Mouse (Mus musculus) limb, embryonic 10.5 days (tissue): ENCODE data around the gene Rsph10b. TPM values are rescaled to one million over a fixed set of nuclear protein-coding genes. Genes with fewer than 3 reads are reported as not detected.

Experiments used
- DNase-seq: peaks from one replicate; pipeline ENCODE4 v3.0.0-alpha.2; 2017; ENCODE audit warnings: low spot score
- H3K27ac ChIP-seq: fragments of 300-500 bp; sonication (generic); 2 replicates; pipeline ENCODE4 v1.5.1; 2016; ENCODE audit warnings: mild to moderate bottlenecking
- H3K27me3 ChIP-seq: fragments of 300-500 bp; sonication (generic); 2 replicates; pipeline ENCODE4 v1.6.1; 2016; ENCODE audit warnings: low read depth, mild to moderate bottlenecking; ENCODE audit not compliant: poor library complexity, severe bottlenecking
- H3K36me3 ChIP-seq: fragments of 300-500 bp; sonication (generic); 2 replicates; pipeline ENCODE4 v1.6.1; 2016; ENCODE audit warnings: mild to moderate bottlenecking, moderate library complexity
- H3K4me1 ChIP-seq: fragments of 300-500 bp; sonication (generic); 2 replicates; pipeline ENCODE4 v1.6.1; 2016
- H3K4me3 ChIP-seq: fragments of 300-500 bp; sonication (generic); 2 replicates; pipeline ENCODE4 v1.5.1; 2016; ENCODE audit warnings: mild to moderate bottlenecking, moderate library complexity
- H3K9me3 ChIP-seq: fragments of 300-500 bp; sonication (generic); replicated peaks from 2 replicates; pipeline ENCODE4 v1.6.1; 2016; ENCODE audit warnings: mild to moderate bottlenecking
- WGBS: fragments of 180-500 bp; shearing (Covaris S2); methylation state at CpG from one replicate; pipeline ENCODE4 v1.1.7; 2016; 5-methylcytosine and 5-hydroxymethylcytosine counted together
- polyA plus RNA-seq: library from polyadenylated mRNA; unstranded; fragments of >200 nt; fragmentation: Nextera tagmentation; extraction: Ambion mirVana; gene quantifications from 2 replicates; pipeline ENCODE4 v1.2.1, GENCODE M21; 2016

Rsph10b gene
- polyA plus RNA-seq, 1 experiment from 2014 or later = 1.1 TPM

GRCm38 (mm10) chr5:143950016-143950415 is 17.2 kb downstream of the Rsph10b start:
- no peaks in the 10 kb centered on the region for H3K4me1 ChIP-seq
- H3K27ac ChIP-seq = no peak overlapping the region
- H3K9me3 ChIP-seq = no peaks in the 10 kb centered on the region
- no peaks in the 10 kb centered on the region for H3K27me3 ChIP-seq
- no peaks in the 10 kb centered on the region for H3K36me3 ChIP-seq
- H3K4me3 ChIP-seq = no peak overlapping the region
- no peak for DNase-seq
- WGBS = 39% methylated on average over 5 of the region's 5 CpGs

- H3K36me3 ChIP-seq = no peaks in the 10 kb centered on the region
- H3K27ac ChIP-seq = no peak overlapping the region
- no peaks in the 10 kb centered on the region; the same call in 1 of the 2 replicates for H3K9me3 ChIP-seq
- 95% methylated on average over 6 of the region's 6 CpGs for WGBS
- H3K27me3 ChIP-seq = no peaks in the 10 kb centered on the region
- no peaks in the 10 kb centered on the region for H3K4me1 ChIP-seq
- H3K4me3 ChIP-seq = no peak overlapping the region
- DNase-seq = no peak
Observed at GRCm38 (mm10) chr5:143957101-143957500, 24.3 kb downstream of the Rsph10b start.

- no peaks in the 10 kb centered on the region for H3K27me3 ChIP-seq
- H3K9me3 ChIP-seq = no peaks in the 10 kb centered on the region; the same call in 1 of the 2 replicates
- 92% methylated on average over 11 of the region's 11 CpGs for WGBS
- DNase-seq = no peak
- no peaks in the 10 kb centered on the region for H3K36me3 ChIP-seq
- H3K4me1 ChIP-seq = no peaks in the 10 kb centered on the region
- H3K4me3 ChIP-seq = no peak overlapping the region
- H3K27ac ChIP-seq = no peak overlapping the region
Observed at GRCm38 (mm10) chr5:143959551-143959950, 26.7 kb downstream of the Rsph10b start.

- no peaks in the 10 kb centered on the region for H3K4me1 ChIP-seq
- no peaks in the 10 kb centered on the region for H3K36me3 ChIP-seq
- H3K4me3 ChIP-seq = no peak overlapping the region
- no peaks in the 10 kb centered on the region for H3K27me3 ChIP-seq
- 83% methylated on average over 8 of the region's 8 CpGs for WGBS
- no peak for DNase-seq
- no peaks in the 10 kb centered on the region; the same call in 1 of the 2 replicates for H3K9me3 ChIP-seq
- H3K27ac ChIP-seq = no peak overlapping the region
Observed at GRCm38 (mm10) chr5:143961176-143961575, 28.3 kb downstream of the Rsph10b start.

GRCm38 (mm10) chr5:143965586-143966345 is 32.9 kb downstream of the Rsph10b start:
- Histone ChIP-seq H3K4me3 (no peak overlapping the region), H3K27me3 (no peaks in the 10 kb centered on the region), H3K9me3 (no peaks in the 10 kb centered on the region), H3K36me3 (no peaks in the 10 kb centered on the region), H3K4me1 (no peaks in the 10 kb centered on the region), H3K27ac (no peak overlapping the region)
- WGBS = 90% methylated on average over 12 of the region's 12 CpGs
- DNase-seq = no peak

- Histone ChIP-seq H3K27ac (no peak overlapping the region), H3K9me3 (no peaks in the 10 kb centered on the region), H3K36me3 (no peaks in the 10 kb centered on the region), H3K27me3 (no peaks in the 10 kb centered on the region), H3K4me3 (no peak overlapping the region), H3K4me1 (no peaks in the 10 kb centered on the region)
- no peak for DNase-seq
- 89% methylated on average over 12 of the region's 12 CpGs for WGBS
Observed at GRCm38 (mm10) chr5:143966671-143967070, 33.8 kb downstream of the Rsph10b start.

GRCm38 (mm10) chr5:143972628-143973027 is 39.8 kb downstream of the Rsph10b start:
- H3K4me1 ChIP-seq = no peaks in the 10 kb centered on the region
- WGBS = 74% methylated on average over 3 of the region's 3 CpGs

GRCm38 (mm10) chr5:143974931-143975630 is 42.2 kb downstream of the Rsph10b start:
- no peaks in the 10 kb centered on the region for H3K4me1 ChIP-seq
- 53% methylated on average over 4 of the region's 4 CpGs for whole genome bisulfite sequencing
- no peaks in the 10 kb centered on the region for H3K9me3 ChIP-seq
- H3K27ac ChIP-seq = no peak overlapping the region
- peak; percentile 91 for DNase-seq
- H3K4me3 ChIP-seq = no peak overlapping the region
- H3K36me3 ChIP-seq = no peaks in the 10 kb centered on the region
- no peaks in the 10 kb centered on the region for H3K27me3 ChIP-seq

More at GRCm38 (mm10) chr5:143972628-143973027, 39.8 kb downstream of the Rsph10b start:
- Histone ChIP-seq H3K9me3 (no peaks in the 10 kb centered on the region), H3K4me3 (no peak overlapping the region), H3K27me3 (no peaks in the 10 kb centered on the region), H3K36me3 (no peaks in the 10 kb centered on the region), H3K27ac (no peak overlapping the region)
- DNase-seq = no peak

GRCm38 (mm10) chr5:143975631-143975933 is 42.7 kb downstream of the Rsph10b start:
- H3K9me3 ChIP-seq = no peaks in the 10 kb centered on the region
- H3K36me3 ChIP-seq = no peaks in the 10 kb centered on the region
- DNase-seq = no peak
- WGBS = 78% methylated on average over 2 of the region's 2 CpGs
- H3K4me3 ChIP-seq = no peak overlapping the region
- H3K27ac ChIP-seq = no peak overlapping the region
- H3K27me3 ChIP-seq = no peaks in the 10 kb centered on the region
- peaks cover 4% of the 10 kb centered on the region for H3K4me1 ChIP-seq

GRCm38 (mm10) chr5:143976232-143976631 is 43.4 kb downstream of the Rsph10b start:
- Histone ChIP-seq H3K36me3 (no peaks in the 10 kb centered on the region), H3K27me3 (no peaks in the 10 kb centered on the region), H3K4me1 (peaks cover 10% of the 10 kb centered on the region), H3K9me3 (no peaks in the 10 kb centered on the region), H3K4me3 (no peak overlapping the region), H3K27ac (no peak overlapping the region)
- no peak for DNase-seq
- 89% methylated on average over 11 of the region's 11 CpGs for WGBS

- DNase-seq = no peak
- Histone ChIP-seq H3K4me3 (no peak overlapping the region), H3K36me3 (no peaks in the 10 kb centered on the region), H3K27ac (no peak overlapping the region), H3K27me3 (no peaks in the 10 kb centered on the region), H3K9me3 (no peaks in the 10 kb centered on the region), H3K4me1 (peaks cover 10% of the 10 kb centered on the region)
- WGBS = 74% methylated on average over 16 of the region's 16 CpGs
Observed at GRCm38 (mm10) chr5:143976726-143977431, 44.0 kb downstream of the Rsph10b start.

GRCm38 (mm10) chr5:143980858-143981257 is 48.0 kb downstream of the Rsph10b start:
- Histone ChIP-seq H3K9me3 (no peaks in the 10 kb centered on the region), H3K27me3 (no peaks in the 10 kb centered on the region), H3K27ac (peak overlapping the region; percentile 42; the same call in 1 of the 2 replicates), H3K4me3 (no peak overlapping the region), H3K4me1 (peaks cover 10% of the 10 kb centered on the region), H3K36me3 (peaks cover 26% of the 10 kb centered on the region)
- 33% methylated on average over 9 of the region's 9 CpGs for WGBS
- DNase-seq = peak; percentile 32

GRCm38 (mm10) chr5:143982361-143982760 is 49.5 kb downstream of the Rsph10b start:
- DNase-seq = no peak
- H3K4me1 ChIP-seq = peaks cover 10% of the 10 kb centered on the region
- no peak overlapping the region for H3K4me3 ChIP-seq
- no peaks in the 10 kb centered on the region for H3K27me3 ChIP-seq
- 75% methylated on average over 2 of the region's 2 CpGs for WGBS
- no peak overlapping the region for H3K27ac ChIP-seq
- no peaks in the 10 kb centered on the region for H3K9me3 ChIP-seq
- peaks cover 41% of the 10 kb centered on the region for H3K36me3 ChIP-seq
